Mouse (Mus musculus): ENCODE measurements at regions not wholly inside any gene's neighbourhood (a gene's known extent, or its start where the extent isn't known, plus 50 kb on each side); places are given as distances from the start of the nearest gene placed in this dataset.

GRCm38 (mm10) chr3:33440905-33441304 is 297.9 kb upstream of the Pex5l start:
- no peak overlapping the region for H3K4me3 ChIP-seq (ENCODE audit: low read depth, low read length)
- ATAC-seq (ENCODE audit: insufficient read depth): no peak
- no peak overlapping the region for H3K27ac ChIP-seq (ENCODE audit: low read depth)
- H3K27me3 ChIP-seq (ENCODE audit: insufficient read depth, low read length): no peaks in the 10 kb centered on the region
- WGBS: 56% methylated on average over 2 of the region's 2 CpGs
- H3K4me2 ChIP-seq: no peak overlapping the region
- no peak for DNase-seq
- H3K9me3 ChIP-seq (ENCODE audit: low read depth, low read length): no peaks in the 10 kb centered on the region
- no peak overlapping the region for H3K9ac ChIP-seq
- no peaks in the 10 kb centered on the region for H3K36me3 ChIP-seq (ENCODE audit: insufficient read depth)
- no peak for TF ChIP-seq CTCF (IDR thresholded peaks at IDR 0.05; ENCODE audit: low read depth)
- no peaks in the 10 kb centered on the region for H3K4me1 ChIP-seq (ENCODE audit: insufficient read depth)

DNA sequence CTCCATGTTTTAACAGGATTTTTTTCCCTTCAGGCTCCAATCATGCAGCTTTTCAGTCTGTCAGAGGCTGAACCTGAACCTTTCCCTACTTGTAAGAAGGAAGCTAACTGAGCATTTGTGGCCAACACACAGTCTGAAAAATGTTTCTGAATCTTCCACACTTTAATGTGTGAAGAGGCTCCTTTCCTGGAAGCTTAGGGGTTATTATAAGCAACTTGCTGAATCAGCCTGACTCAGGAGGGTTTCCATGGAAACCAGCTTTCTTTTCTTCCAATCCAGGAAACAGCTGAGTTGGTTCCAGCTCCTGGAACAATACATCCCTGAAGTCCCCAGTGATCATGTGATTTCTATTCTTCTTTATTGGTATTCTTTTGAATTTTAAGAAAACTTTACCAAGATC is 297.5 kb upstream of the Pex5l start:
- Histone ChIP-seq H3K27ac (ENCODE audit: low read depth) (no peak overlapping the region), H3K36me3 (ENCODE audit: insufficient read depth) (no peaks in the 10 kb centered on the region), H3K4me1 (ENCODE audit: insufficient read depth) (no peaks in the 10 kb centered on the region), H3K9me3 (ENCODE audit: low read depth, low read length) (no peaks in the 10 kb centered on the region), H3K27me3 (ENCODE audit: insufficient read depth, low read length) (no peaks in the 10 kb centered on the region), H3K9ac (no peak overlapping the region), H3K4me2 (no peak overlapping the region), H3K4me3 (ENCODE audit: low read depth, low read length) (no peak overlapping the region)
- no peak for ATAC-seq (ENCODE audit: insufficient read depth)
- DNase-seq: no peak
- no peak for TF ChIP-seq CTCF (IDR thresholded peaks at IDR 0.05; ENCODE audit: low read depth)

DNA sequence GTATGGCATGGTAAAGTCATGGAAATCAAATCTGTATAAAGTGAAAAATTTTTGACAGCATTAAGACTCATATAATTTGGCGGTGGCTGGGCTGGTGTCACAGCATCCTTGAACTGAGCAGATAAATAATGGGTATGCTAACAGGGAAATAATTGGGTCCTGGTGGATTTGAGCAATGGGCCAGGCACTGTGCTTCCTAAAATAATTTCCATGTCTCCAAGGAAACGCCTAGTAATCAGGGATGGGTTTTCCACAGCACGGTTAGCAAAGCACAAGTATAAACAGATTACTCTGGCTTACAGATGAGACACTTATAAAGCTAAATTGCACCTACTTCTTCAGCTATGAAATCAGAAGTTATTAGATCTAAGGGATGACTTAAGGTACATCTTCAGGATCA is 273.9 kb upstream of the Pex5l start:
- no peaks in the 10 kb centered on the region for H3K4me1 ChIP-seq (ENCODE audit: insufficient read depth)
- WGBS: 55% methylated on average over 3 of the region's 3 CpGs
- no peak for TF ChIP-seq CTCF (IDR thresholded peaks at IDR 0.05; ENCODE audit: low read depth)
- no peaks in the 10 kb centered on the region for H3K36me3 ChIP-seq (ENCODE audit: insufficient read depth)
- H3K27ac ChIP-seq (ENCODE audit: low read depth): no peak overlapping the region
- no peak overlapping the region for H3K9ac ChIP-seq
- H3K4me3 ChIP-seq (ENCODE audit: low read depth, low read length): no peak overlapping the region
- ATAC-seq (ENCODE audit: insufficient read depth) (no peak), DNase-seq (no peak)
- no peaks in the 10 kb centered on the region for H3K27me3 ChIP-seq (ENCODE audit: insufficient read depth, low read length)
- H3K4me2 ChIP-seq: no peak overlapping the region
- H3K9me3 ChIP-seq (ENCODE audit: low read depth, low read length): no peaks in the 10 kb centered on the region

GRCm38 (mm10) chr3:33416321-33416720 is 273.3 kb upstream of the Pex5l start:
- no peaks in the 10 kb centered on the region for H3K4me1 ChIP-seq (ENCODE audit: insufficient read depth)
- no peaks in the 10 kb centered on the region for H3K9me3 ChIP-seq (ENCODE audit: low read depth, low read length)
- H3K4me3 ChIP-seq (ENCODE audit: low read depth, low read length): no peak overlapping the region
- H3K27ac ChIP-seq (ENCODE audit: low read depth): no peak overlapping the region
- WGBS: 67% methylated on average over 1 of the region's 1 CpGs
- H3K36me3 ChIP-seq (ENCODE audit: insufficient read depth): no peaks in the 10 kb centered on the region
- H3K27me3 ChIP-seq (ENCODE audit: insufficient read depth, low read length): no peaks in the 10 kb centered on the region
- DNase-seq (no peak), ATAC-seq (ENCODE audit: insufficient read depth) (no peak)
- TF ChIP-seq CTCF (IDR thresholded peaks at IDR 0.05; ENCODE audit: low read depth): no peak
- no peak overlapping the region for H3K9ac ChIP-seq
- no peak overlapping the region for H3K4me2 ChIP-seq

DNA sequence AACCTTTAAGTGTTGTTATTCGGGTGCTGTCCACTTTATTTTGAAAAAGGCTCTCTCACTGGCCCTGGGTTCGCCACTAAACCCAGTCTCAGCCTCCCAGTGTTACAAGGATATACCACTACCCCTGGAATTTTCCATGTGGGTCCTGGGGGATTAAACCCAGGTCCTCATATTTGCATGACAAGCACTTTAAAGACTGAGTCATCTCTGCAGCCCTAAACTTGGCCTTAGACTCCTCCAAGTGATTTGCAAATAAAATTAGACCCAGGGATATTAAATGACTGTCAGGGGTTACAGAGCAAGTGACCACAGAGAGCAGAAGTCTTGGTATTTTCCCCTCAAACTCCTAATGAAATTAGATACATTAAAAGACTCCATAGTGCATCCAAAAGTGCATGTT is 258.9 kb upstream of the Pex5l start:
- Histone ChIP-seq H3K4me1 (ENCODE audit: insufficient read depth) (no peaks in the 10 kb centered on the region), H3K27me3 (ENCODE audit: insufficient read depth, low read length) (no peaks in the 10 kb centered on the region), H3K9me3 (ENCODE audit: low read depth, low read length) (no peaks in the 10 kb centered on the region), H3K4me2 (no peak overlapping the region), H3K9ac (no peak overlapping the region), H3K27ac (ENCODE audit: low read depth) (no peak overlapping the region), H3K4me3 (ENCODE audit: low read depth, low read length) (no peak overlapping the region), H3K36me3 (ENCODE audit: insufficient read depth) (no peaks in the 10 kb centered on the region)
- 84% methylated on average over 2 of the region's 2 CpGs for WGBS
- DNase-seq (no peak), ATAC-seq (ENCODE audit: insufficient read depth) (no peak)
- no peak for TF ChIP-seq CTCF (IDR thresholded peaks at IDR 0.05; ENCODE audit: low read depth)

DNA sequence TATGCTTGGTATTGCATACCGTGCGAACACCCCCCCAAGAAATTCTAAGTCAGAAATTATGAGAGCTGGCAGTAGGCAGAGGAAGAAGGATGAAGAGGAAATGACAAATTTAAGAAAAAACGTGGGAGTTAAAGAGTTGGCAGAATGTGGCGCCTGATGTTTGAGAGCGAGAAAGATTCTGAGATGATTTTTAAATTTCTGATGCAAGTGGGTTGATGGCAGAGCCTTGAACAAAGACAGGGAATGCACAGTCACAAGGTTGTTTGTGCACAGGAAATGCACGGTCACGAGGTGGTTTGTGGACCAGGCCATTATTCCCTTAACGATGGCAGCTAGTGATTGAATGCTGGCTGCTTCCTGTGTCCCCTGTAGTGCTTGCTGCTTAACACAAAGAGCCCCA is 256.3 kb upstream of the Pex5l start:
- H3K4me1 ChIP-seq (ENCODE audit: insufficient read depth): no peaks in the 10 kb centered on the region
- no peak for ATAC-seq (ENCODE audit: insufficient read depth)
- WGBS: 58% methylated on average over 8 of the region's 8 CpGs
- H3K9me3 ChIP-seq (ENCODE audit: low read depth, low read length): no peaks in the 10 kb centered on the region
- H3K27me3 ChIP-seq (ENCODE audit: insufficient read depth, low read length): no peaks in the 10 kb centered on the region
- no peaks in the 10 kb centered on the region for H3K36me3 ChIP-seq (ENCODE audit: insufficient read depth)
- no peak overlapping the region for H3K27ac ChIP-seq (ENCODE audit: low read depth)
- no peak overlapping the region for H3K4me2 ChIP-seq
- DNase-seq: no peak
- TF ChIP-seq CTCF (IDR thresholded peaks at IDR 0.05; ENCODE audit: low read depth): no peak
- no peak overlapping the region for H3K4me3 ChIP-seq (ENCODE audit: low read depth, low read length)
- no peak overlapping the region for H3K9ac ChIP-seq

DNA sequence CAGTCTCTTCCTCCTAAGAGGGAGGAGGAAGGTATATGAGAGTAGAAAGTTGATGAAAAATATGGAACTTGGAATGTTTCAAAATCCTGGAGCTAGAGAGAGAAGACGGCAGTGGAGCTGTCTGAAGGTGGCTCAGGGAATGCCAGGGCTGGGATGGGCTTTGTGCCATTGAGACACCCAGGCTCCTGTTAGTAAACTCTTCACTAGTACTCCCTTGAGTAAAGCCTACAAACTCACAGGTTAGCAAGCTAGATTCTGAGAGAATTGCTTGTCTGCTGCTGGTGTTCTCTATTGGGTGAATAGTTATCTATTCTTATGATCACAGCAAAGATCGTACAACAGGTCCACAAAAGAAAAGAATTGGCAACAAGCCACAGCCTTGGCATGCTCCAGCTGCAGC is 255.3 kb upstream of the Pex5l start:
- TF ChIP-seq CTCF (IDR thresholded peaks at IDR 0.05; ENCODE audit: low read depth): no peak
- no peak for DNase-seq
- no peak for ATAC-seq (ENCODE audit: insufficient read depth)
- H3K36me3 ChIP-seq (ENCODE audit: insufficient read depth): no peaks in the 10 kb centered on the region
- no peak overlapping the region for H3K9ac ChIP-seq
- no peak overlapping the region for H3K27ac ChIP-seq (ENCODE audit: low read depth)
- no peak overlapping the region for H3K4me2 ChIP-seq
- no peaks in the 10 kb centered on the region for H3K9me3 ChIP-seq (ENCODE audit: low read depth, low read length)
- no peaks in the 10 kb centered on the region for H3K4me1 ChIP-seq (ENCODE audit: insufficient read depth)
- H3K27me3 ChIP-seq (ENCODE audit: insufficient read depth, low read length): no peaks in the 10 kb centered on the region
- no peak overlapping the region for H3K4me3 ChIP-seq (ENCODE audit: low read depth, low read length)
- WGBS: 55% methylated on average over 2 of the region's 2 CpGs

DNA sequence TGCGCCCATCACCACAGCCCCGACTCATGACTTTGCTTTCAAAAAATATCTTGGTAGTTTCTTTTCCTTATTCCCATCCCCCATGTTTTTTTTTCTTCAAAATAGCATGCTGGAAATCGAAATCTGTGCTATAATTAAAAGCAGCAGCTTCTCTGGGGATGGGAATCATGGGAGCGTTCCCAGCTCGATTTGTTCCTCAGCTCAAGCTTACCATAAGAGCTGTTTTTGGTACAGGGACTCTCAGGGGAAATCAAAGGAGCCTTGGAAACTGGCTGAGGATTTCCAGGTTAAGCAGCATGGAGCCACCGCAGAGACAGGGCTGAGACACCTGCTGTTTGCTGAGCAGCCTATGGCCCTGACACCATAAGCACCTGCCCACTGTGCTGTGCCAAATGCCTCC is 254.2 kb upstream of the Pex5l start:
- no peak for ATAC-seq (ENCODE audit: insufficient read depth)

More for the DNA sequence above, 254.2 kb upstream of the Pex5l start:
- Histone ChIP-seq H3K36me3 (ENCODE audit: insufficient read depth) (no peaks in the 10 kb centered on the region), H3K9ac (no peak overlapping the region), H3K9me3 (ENCODE audit: low read depth, low read length) (no peaks in the 10 kb centered on the region), H3K27ac (ENCODE audit: low read depth) (no peak overlapping the region), H3K4me1 (ENCODE audit: insufficient read depth) (no peaks in the 10 kb centered on the region), H3K4me3 (ENCODE audit: low read depth, low read length) (no peak overlapping the region), H3K4me2 (no peak overlapping the region), H3K27me3 (ENCODE audit: insufficient read depth, low read length) (no peaks in the 10 kb centered on the region)
- TF ChIP-seq CTCF (IDR thresholded peaks at IDR 0.05; ENCODE audit: low read depth): no peak
- WGBS: 74% methylated on average over 6 of the region's 6 CpGs
- DNase-seq: no peak
